Mouse (Mus musculus) spleen, adult 2 months (tissue): Measurements from ENCODE around the gene Cdc37. TPM values are rescaled to one million over a fixed set of nuclear protein-coding genes. Genes with fewer than 3 reads are reported as not detected.
A peak's percentile ranks its signal among the peaks of the same experiment; 100 is the strongest.

Experiments used
- DNase-seq, 2 experiments: peaks; one replicate each; pipeline versions ENCODE4 v3.0.0 to v3.0.0-alpha.2; 2012 to 2021; ENCODE audit warnings: low spot score in 2 of 2, low read depth in 1 of 2
- H3K27ac ChIP-seq: fragments of 200-500 bp; 2 replicates; pipeline ENCODE4 v1.5.1; 2012; ENCODE audit warnings: low read length, inconsistent platforms; ENCODE audit not compliant: insufficient read depth
- H3K27me3 ChIP-seq: fragments of 200-500 bp; 2 replicates; pipeline ENCODE4 v1.6.1; 2012; ENCODE audit warnings: mild to moderate bottlenecking, moderate library complexity, low read length, inconsistent platforms; ENCODE audit not compliant: control insufficient read depth, insufficient read depth
- H3K36me3 ChIP-seq: fragments of 200-500 bp; 2 replicates; pipeline ENCODE4 v1.6.1; 2012; ENCODE audit warnings: mild to moderate bottlenecking, low read length, inconsistent platforms; ENCODE audit not compliant: control insufficient read depth, insufficient read depth
- H3K4me1 ChIP-seq: fragments of 200-500 bp; 2 replicates; pipeline ENCODE4 v1.6.1; 2011; ENCODE audit warnings: inconsistent platforms; ENCODE audit not compliant: control insufficient read depth, insufficient read depth, insufficient read length
- H3K4me3 ChIP-seq: fragments of 200-500 bp; 2 replicates; pipeline ENCODE4 v1.5.1; 2011; ENCODE audit warnings: mild to moderate bottlenecking, inconsistent platforms; ENCODE audit not compliant: insufficient read depth, insufficient read length; ENCODE audit errors: extremely low read depth
- CTCF ChIP-seq: fragments of 200-500 bp; IDR thresholded peaks from 2 replicates; pipeline ENCODE4 v1.5.1; 2011; ENCODE audit warnings: mild to moderate bottlenecking, inconsistent platforms; ENCODE audit not compliant: insufficient read depth, insufficient read length, insufficient replicate concordance; ENCODE audit errors: extremely low read depth
- POLR2A ChIP-seq: fragments of 200-500 bp; IDR thresholded peaks from 2 replicates; pipeline ENCODE4 v1.6.1; 2011; ENCODE audit warnings: low read depth, low read length, inconsistent platforms
- WGBS: fragments of 180-500 bp; shearing (Covaris S2); methylation state at CpG from one replicate; pipeline ENCODE4 v1.1.7; 2018; 5-methylcytosine and 5-hydroxymethylcytosine counted together
- polyA plus RNA-seq: library from polyadenylated mRNA; depleted of rRNA; stranded (reverse); fragments of >200 nt; gene quantifications from 2 replicates; pipeline ENCODE4 v1.2.3, GENCODE M21; 2012

The Cdc37 gene
- polyA plus RNA-seq, 1 experiment = 44.7 TPM

DNA sequence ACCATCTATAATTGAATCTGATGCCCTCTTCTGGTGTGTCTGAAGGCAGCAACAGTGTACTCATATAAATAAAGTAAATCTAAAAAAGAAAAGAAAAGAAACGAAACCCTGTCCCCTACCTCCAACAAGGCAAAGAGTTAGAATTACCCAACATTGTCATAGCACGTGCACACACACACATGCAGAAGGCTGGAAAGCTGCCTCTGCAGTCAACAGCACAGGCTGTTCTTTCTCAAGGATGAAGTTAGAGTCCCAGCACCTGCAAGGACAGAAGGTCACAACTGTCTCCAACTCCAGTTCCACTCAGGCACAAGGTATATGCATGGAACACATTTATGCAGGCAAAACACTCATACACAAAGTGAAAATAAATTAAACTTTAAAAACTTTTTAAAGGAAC lies 47.7 kb downstream of the Cdc37 start:
- Histone ChIP-seq H3K4me1 (no peaks in the 10 kb centered on the region), H3K27ac (no peak overlapping the region), H3K36me3 (0 out of 2 replicates have a peak, but pooled peaks cover 2% of the 10 kb centered on the region), H3K27me3 (no peaks in the 10 kb centered on the region), H3K4me3 (no peak overlapping the region)
- TF ChIP-seq CTCF (no peak), POLR2A (no peak)
- DNase-seq = no peak
- WGBS = 92% methylated on average over 2 of the region's 2 CpGs

DNA sequence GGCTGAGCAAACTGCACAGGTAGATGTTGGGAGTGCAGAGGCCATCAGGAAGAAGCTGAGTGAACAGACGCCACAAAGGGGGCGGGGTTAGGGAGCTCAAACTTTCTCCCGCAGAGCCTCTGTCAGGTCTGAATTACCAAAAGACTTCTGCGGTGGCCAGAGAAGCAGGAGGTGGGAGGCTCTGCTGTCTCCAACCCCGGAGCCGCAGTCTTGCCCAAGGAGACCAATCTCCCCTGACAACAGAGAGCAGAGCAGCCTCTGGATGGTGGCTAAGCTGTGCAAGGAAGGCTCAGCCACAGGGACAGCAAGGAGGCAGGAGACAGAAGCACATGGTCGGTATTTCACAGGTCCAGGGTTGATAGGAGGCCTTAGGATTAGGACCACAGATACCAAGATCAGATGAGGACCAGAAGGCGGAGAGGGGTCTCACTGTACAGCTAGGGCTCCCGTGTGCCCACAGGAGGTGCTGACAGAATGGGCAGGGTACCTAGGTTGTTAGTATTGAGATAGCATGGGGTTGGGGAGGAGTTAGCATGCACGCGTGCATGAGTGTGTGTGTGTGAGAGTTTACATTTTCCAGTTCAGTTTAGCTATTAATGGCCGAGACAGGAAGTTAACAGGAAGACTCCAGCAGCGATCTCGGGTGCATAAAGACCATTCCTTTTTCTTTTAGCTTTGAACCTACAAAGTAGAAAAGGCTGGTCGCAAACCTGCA lies 49.2 kb downstream of the Cdc37 start:
- Histone ChIP-seq H3K27me3 (no peaks in the 10 kb centered on the region), H3K27ac (no peak overlapping the region), H3K4me3 (no peak overlapping the region), H3K36me3 (0 out of 2 replicates have a peak, but pooled peaks cover 2% of the 10 kb centered on the region), H3K4me1 (no peaks in the 10 kb centered on the region)
- TF ChIP-seq CTCF = no peak
- no peak for DNase-seq
- WGBS = 16% methylated on average over 15 of the region's 15 CpGs

DNA sequence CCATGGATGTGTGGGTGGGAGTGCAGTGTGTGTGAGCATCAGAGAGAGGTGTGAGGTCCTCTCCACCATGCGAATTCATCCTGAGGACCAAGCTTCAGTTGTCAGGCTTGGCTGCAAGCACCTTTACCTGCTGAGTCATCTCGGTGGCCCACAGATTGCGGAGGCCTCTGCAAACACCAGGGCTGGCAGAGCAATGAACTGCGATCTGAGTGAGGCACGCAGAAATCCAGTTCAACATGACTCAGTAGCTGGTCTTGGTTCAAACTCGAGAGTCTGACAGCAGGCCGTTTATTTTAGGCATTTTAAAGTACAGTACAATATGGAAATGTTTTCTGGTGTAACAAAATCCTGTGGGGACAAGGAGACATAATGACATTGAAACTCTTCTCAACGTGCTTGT lies 52.0 kb downstream of the Cdc37 start:
- 74% methylated on average over 8 of the region's 8 CpGs for WGBS
- no peak overlapping the region for H3K27ac ChIP-seq
- no peak for DNase-seq
- no peak overlapping the region for H3K4me3 ChIP-seq
- TF ChIP-seq CTCF (no peak), POLR2A (no peak)
- H3K27me3 ChIP-seq = no peaks in the 10 kb centered on the region
- H3K4me1 ChIP-seq = no peaks in the 10 kb centered on the region
- H3K36me3 ChIP-seq = no peaks in the 10 kb centered on the region

DNA sequence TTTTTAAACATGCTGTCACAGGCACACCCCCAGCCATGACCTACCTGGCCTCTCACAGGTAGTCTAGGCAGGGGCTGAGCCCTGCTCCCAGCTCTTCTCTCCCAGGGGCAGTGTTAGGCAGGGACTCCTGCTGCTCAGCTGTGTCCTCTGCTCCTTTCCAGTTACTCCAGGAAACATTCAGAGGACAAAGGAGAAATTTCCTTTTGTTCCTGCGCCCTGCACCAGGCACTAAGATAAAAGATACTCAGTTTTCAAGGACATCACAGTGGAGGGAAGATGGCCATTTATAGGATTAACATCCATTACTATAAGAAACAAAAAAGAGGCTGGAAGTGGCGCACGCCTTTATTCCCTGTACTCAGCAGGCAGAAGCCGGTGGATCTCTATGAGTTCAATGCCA lies 53.8 kb downstream of the Cdc37 start:
- WGBS = 95% methylated on average over 4 of the region's 4 CpGs
- Histone ChIP-seq H3K4me1 (peaks cover under 1% of the 10 kb centered on the region; the same call in 1 of the 2 replicates), H3K27me3 (no peaks in the 10 kb centered on the region), H3K27ac (no peak overlapping the region), H3K36me3 (no peaks in the 10 kb centered on the region), H3K4me3 (no peak overlapping the region)
- no peak for DNase-seq
- TF ChIP-seq CTCF (no peak), POLR2A (no peak)

DNA sequence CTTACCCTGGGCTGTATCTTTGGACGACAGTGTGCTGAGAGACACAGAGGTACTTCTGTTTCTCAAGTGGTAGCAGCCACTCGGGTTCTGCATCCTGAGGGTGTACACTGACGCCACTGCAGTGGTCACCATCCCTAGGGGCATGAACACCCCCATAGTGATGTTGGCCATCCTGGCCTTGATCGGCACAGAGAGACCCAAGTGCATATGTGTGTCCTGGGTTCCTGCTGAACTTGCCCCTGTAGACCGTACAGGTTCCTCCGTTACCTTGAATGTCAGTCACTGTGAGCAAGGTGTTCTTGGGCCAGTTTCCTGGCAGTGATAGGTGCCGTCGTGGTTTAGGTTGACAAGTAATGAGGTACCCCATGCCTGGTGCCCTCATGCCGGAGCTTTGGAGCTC lies 56.4 kb downstream of the Cdc37 start:
- H3K4me1 ChIP-seq = peaks cover 6% of the 10 kb centered on the region; the same call in 1 of the 2 replicates
- no peak for DNase-seq
- WGBS = 95% methylated on average over 9 of the region's 9 CpGs
- H3K36me3 ChIP-seq = peaks cover 6% of the 10 kb centered on the region
- no peak overlapping the region for H3K27ac ChIP-seq
- H3K4me3 ChIP-seq = no peak overlapping the region
- H3K27me3 ChIP-seq = no peaks in the 10 kb centered on the region
- TF ChIP-seq CTCF (no peak), POLR2A (no peak)

DNA sequence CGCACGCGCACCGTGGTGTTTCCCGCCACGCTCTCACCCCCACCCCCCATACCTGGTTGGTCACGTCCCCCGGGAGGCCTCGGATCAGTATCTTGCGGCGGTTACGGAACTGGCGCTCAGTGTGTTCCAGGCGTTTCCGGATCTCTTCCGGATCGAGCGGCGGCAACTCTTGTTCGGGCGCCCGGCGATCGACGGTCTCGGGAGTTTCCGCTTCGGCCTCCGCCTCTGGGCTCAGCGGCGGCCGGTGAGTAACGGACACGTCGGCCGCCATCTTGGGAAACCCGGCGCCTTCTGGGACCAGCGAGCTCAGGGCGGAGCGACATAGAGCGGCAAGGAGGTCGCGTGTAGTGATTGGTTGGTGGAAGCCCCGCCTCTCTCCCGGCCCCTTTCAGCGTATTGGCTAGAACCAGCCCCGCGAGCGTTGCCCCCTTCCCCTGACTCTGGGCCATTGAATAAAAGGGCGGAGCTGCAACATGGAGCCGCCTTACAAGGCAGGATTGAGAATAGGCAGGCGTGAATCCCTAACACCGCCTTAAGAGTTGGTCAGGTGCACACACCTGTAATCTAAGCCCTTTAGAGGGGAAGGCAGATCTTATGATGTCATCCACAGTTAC lies 58.0 kb downstream of the Cdc37 start, which contains the start of the genes Gm38431 and Raver1:
TSS of gene Gm38431 (minus strand) at position 291 of the 614 bp plus-strand sequence.
TSS of gene Raver1 (minus strand) at position 302 of the 614 bp plus-strand sequence.
- Histone ChIP-seq H3K27me3 (no peaks in the 10 kb centered on the region), H3K4me3 (peak within 1 kb of the TSS; percentile 84), H3K36me3 (peaks cover 14% of the 10 kb centered on the region), H3K4me1 (peaks cover 6% of the 10 kb centered on the region; the same call in 1 of the 2 replicates), H3K27ac (peak within 1 kb of the TSS; percentile 90)
- TF ChIP-seq POLR2A = no peak
- no peak for TF ChIP-seq CTCF
- WGBS = under 1% methylated on average over 54 of the region's 54 CpGs
- DNase-seq = peak; percentile 95 to 96

DNA sequence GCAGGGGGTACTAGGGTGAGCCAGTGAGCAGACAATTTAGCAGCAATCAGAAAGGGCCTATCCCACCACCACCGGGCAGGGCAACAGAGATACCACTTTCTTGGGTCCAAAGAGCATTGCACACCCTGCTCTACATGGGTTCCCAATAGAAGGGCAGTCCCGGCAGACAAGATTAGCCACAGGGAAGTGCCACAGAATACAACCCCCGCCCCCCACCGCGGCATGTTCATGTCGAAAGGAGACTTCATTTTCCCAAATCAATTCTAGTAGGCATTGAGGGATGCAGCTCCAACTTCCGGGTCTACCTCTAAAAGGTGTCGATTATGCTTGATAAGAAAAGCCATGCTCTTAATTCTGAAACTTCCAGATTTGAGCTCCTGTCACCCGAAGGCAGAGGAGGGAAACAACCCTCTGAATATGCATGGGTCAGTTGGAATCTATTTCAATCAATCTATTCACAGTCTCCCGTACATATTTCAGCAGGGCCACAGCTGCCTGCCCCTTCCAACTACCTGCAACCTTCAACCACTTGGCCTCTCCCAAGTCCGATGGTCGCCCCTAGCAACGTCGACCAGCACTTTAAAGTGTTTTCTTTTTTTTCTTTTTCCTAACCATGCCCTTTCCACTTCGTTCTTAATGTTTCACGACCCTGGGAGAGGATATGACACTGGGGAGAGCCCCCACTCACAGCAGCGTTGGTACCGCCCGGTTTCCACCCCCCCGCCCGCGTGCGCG lies 58.6 kb downstream of the Cdc37 start:
- peaks cover 21% of the 10 kb centered on the region for H3K36me3 ChIP-seq
- H3K27ac ChIP-seq = no peak overlapping the region; the same call in 1 of the 2 replicates
- H3K4me3 ChIP-seq = peak overlapping the region; percentile 84
- 2% methylated on average over 24 of the region's 24 CpGs for WGBS
- H3K27me3 ChIP-seq = no peaks in the 10 kb centered on the region
- peaks cover 6% of the 10 kb centered on the region; the same call in 1 of the 2 replicates for H3K4me1 ChIP-seq
- no peak for TF ChIP-seq POLR2A
- no peak for TF ChIP-seq CTCF
- no peak for DNase-seq
